Mouse (Mus musculus) thymus, adult 2 months (tissue): ENCODE results near the gene Exoc4. TPM values are rescaled to one million over a fixed set of nuclear protein-coding genes. Genes with fewer than 3 reads are reported as not detected.

Experiments used
- DNase-seq: peaks from one replicate; pipeline ENCODE4 v3.0.0; 2021
- H3K27ac ChIP-seq: fragments of 200-500 bp; 2 replicates; pipeline ENCODE4 v1.5.1; 2012; ENCODE audit warnings: low read length, control low read depth; ENCODE audit not compliant: control insufficient read depth, insufficient read depth
- H3K27me3 ChIP-seq: fragments of 200-500 bp; 2 replicates; pipeline ENCODE4 v1.6.1; 2012; ENCODE audit warnings: mild to moderate bottlenecking, low read length, moderate library complexity, mixed read lengths; ENCODE audit not compliant: control insufficient read depth, insufficient read depth
- H3K36me3 ChIP-seq: fragments of 200-500 bp; 2 replicates; pipeline ENCODE4 v1.6.1; 2012; ENCODE audit warnings: mild to moderate bottlenecking, low read length, moderate library complexity; ENCODE audit not compliant: control insufficient read depth, insufficient read depth
- H3K4me1 ChIP-seq: fragments of 200-500 bp; replicated peaks from 2 replicates; pipeline ENCODE4 v1.6.1; 2012; ENCODE audit warnings: low read length; ENCODE audit not compliant: control insufficient read depth, insufficient read depth
- H3K4me3 ChIP-seq: fragments of 200-500 bp; 2 replicates; pipeline ENCODE4 v1.5.1; 2012; ENCODE audit warnings: mild to moderate bottlenecking, low read length, control low read depth, moderate library complexity; ENCODE audit not compliant: control insufficient read depth, insufficient read depth
- CTCF ChIP-seq: fragments of 200-500 bp; IDR thresholded peaks from 2 replicates; pipeline ENCODE4 v1.5.1; 2012; ENCODE audit warnings: mild to moderate bottlenecking, control low read depth, low read length, moderate library complexity, borderline replicate concordance; ENCODE audit not compliant: control insufficient read depth, poor library complexity, insufficient read depth; ENCODE audit errors: extremely low read depth
- POLR2A ChIP-seq: fragments of 200-500 bp; IDR thresholded peaks from 2 replicates; pipeline ENCODE4 v1.6.1; 2012; ENCODE audit warnings: mild to moderate bottlenecking, low read length, control low read depth, moderate library complexity; ENCODE audit not compliant: control insufficient read depth, poor library complexity, insufficient read depth; ENCODE audit errors: extremely low read depth
- WGBS: fragments of 180-500 bp; shearing (Covaris S2); methylation state at CpG from one replicate; pipeline ENCODE4 v1.1.7; 2018; 5-methylcytosine and 5-hydroxymethylcytosine counted together
- polyA plus RNA-seq: library from polyadenylated mRNA; depleted of rRNA; stranded (reverse); fragments of >200 nt; gene quantifications from 2 replicates; pipeline ENCODE4 v1.2.3, GENCODE M21; 2012

The Exoc4 gene
- polyA plus RNA-seq, 1 experiment: 12.7 TPM

DNA sequence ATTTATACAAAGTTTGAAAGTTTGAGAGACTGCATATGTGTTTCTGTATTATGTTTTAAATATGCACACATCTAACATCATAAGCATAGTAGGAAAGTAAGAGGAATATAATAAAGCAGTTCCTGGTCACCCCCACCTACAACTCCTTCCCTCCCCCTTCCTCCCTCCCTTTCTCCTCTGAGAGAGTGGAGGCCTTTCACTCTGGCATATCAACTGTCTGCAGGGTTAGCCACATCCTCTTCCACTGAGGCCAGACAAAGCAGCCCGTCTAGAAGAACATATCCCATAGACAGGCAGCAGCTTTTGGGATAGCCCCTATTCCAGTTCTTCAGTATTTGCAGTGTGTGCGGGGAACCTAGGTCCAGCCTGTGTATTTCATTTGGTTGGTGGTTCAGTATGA lies 382.2 kb downstream of the Exoc4 start:
- DNase-seq: no peak
- H3K36me3 ChIP-seq: no peaks in the 10 kb centered on the region
- peaks cover 4% of the 10 kb centered on the region for H3K4me1 ChIP-seq
- 57% methylated on average over 2 of the region's 2 CpGs for WGBS
- no peak overlapping the region for H3K27ac ChIP-seq
- TF ChIP-seq CTCF: no peak
- H3K4me3 ChIP-seq: no peak overlapping the region
- H3K27me3 ChIP-seq: no peaks in the 10 kb centered on the region

GRCm38 (mm10) chr6:33637192-33637591 lies 388.3 kb downstream of the Exoc4 start:
- Histone ChIP-seq H3K4me1 (no peaks in the 10 kb centered on the region), H3K27ac (no peak overlapping the region), H3K4me3 (no peak overlapping the region), H3K27me3 (no peaks in the 10 kb centered on the region), H3K36me3 (no peaks in the 10 kb centered on the region)
- TF ChIP-seq POLR2A: no peak
- no peak for TF ChIP-seq CTCF
- WGBS: 93% methylated on average over 2 of the region's 2 CpGs
- DNase-seq: no peak

DNA sequence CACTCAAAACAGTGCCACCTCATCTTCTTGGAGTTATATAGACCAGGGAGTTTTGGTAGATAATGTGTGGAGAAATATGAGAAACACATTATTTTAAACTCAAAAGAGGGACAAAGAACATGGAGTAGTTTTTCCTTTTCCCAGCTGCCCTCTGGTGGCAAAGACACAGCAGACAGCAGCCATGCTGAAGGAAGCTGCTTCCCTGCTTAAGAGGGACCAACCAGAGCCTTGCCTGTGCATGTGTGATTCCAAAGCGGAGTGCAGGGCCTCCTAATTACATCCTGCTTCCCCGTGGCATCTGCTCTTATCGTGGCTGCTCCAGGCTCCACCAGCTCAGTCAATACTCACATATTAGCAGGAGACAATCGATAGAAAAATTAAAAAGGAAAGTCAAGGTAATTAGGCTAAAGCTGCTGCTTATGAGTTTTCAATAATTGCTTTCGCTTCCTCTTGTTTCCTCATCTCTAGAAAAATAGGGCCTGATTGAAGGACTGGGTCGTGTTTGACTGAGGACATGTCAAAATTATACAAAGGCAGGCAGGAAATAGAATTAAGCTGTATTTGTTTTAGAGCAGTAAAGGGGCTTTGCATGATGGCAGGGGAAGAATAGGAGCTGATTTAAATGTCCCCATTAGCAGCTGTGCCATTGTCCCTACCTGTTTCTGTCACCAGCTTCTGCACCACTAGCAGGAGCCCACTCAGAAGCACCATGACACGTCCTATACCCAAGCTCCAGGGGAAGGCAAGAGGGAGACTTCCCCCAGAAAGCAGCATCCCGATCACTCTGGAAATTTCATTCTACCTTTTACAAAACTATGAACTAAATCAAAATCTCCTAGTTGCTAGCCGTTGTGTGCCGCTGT lies 433.1 kb downstream of the Exoc4 start:
- 81% methylated on average over 10 of the region's 10 CpGs for WGBS
- no peak overlapping the region for H3K4me3 ChIP-seq
- H3K27me3 ChIP-seq: no peaks in the 10 kb centered on the region
- TF ChIP-seq CTCF: 0 out of 2 replicates have a peak, but pooled peaks have one; percentile 23
- no peak for TF ChIP-seq POLR2A
- peak overlapping the region; percentile 40 for H3K27ac ChIP-seq
- H3K4me1 ChIP-seq: peaks cover 12% of the 10 kb centered on the region
- peak; percentile 38 for DNase-seq
- no peaks in the 10 kb centered on the region for H3K36me3 ChIP-seq

DNA sequence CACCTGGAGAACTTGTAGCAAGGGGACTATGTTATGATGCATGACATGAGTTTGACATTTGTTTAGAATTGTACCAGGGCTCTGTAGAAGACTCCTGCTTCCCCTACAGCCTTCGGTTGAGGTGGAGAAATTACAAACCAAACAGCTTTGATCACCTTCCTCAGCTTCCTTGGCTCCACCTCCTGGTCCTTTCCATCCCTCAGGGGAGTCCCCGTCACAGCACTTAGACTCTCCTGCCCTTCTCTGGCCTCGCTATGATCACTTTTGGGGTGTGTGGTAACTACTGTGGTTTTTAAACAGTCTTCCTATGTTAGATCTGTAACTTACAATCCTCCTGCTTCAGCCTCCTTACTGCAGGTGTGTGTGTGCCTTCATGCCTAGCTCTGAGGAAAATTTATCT lies 434.6 kb downstream of the Exoc4 start:
- H3K4me3 ChIP-seq: no peak overlapping the region
- peak overlapping the region; percentile 75 for H3K27ac ChIP-seq
- WGBS: 4% methylated on average over 3 of the region's 3 CpGs
- H3K27me3 ChIP-seq: no peaks in the 10 kb centered on the region
- no peaks in the 10 kb centered on the region for H3K36me3 ChIP-seq
- peak; percentile 43 for DNase-seq
- TF ChIP-seq POLR2A (no peak), CTCF (no peak)
- peaks cover 12% of the 10 kb centered on the region for H3K4me1 ChIP-seq

DNA sequence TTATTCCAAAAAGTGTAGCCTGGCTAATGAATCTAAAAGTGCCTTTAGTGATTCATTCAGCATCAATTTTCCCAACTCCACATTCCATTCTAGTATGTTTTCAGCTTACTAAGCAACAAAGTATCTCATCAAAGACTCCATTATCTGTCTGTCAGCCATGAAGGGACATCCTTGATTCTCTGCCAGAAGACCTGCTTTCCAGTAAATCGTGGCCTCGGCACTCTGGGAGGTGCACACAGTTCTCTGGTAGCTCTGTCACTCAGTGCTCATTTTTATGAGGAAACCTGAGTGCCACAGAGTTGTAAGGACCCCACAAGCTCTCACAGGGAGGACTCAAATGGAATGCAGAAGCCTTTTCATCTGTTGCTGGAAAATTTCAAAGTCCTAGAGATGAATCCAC lies 436.4 kb downstream of the Exoc4 start:
- H3K36me3 ChIP-seq: no peaks in the 10 kb centered on the region
- WGBS: 93% methylated on average over 2 of the region's 2 CpGs
- H3K4me1 ChIP-seq: peaks cover 12% of the 10 kb centered on the region
- no peaks in the 10 kb centered on the region for H3K27me3 ChIP-seq
- DNase-seq: no peak
- no peak overlapping the region for H3K4me3 ChIP-seq
- no peak overlapping the region for H3K27ac ChIP-seq
- TF ChIP-seq CTCF (no peak), POLR2A (no peak)

DNA sequence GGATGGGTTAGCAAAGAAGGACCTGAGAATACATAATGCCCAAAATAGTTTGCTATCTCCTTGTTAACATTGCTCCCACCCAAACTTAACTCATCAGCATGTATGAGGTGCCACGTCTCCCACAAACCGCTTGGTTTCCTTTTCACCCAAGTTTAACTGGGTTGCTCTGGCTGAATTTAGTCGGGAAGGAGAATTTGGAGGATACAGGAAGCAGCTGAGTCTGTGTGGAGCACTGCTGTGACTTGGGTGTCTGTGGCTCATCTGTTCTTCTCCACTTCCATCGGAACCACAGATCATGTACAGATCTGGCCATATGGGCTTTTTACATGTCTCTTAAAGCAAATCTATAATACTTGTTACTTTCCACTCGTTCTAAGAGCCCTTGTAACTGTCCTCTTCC lies 441.7 kb downstream of the Exoc4 start:
- WGBS: 70% methylated on average over 5 of the region's 5 CpGs

DNA sequence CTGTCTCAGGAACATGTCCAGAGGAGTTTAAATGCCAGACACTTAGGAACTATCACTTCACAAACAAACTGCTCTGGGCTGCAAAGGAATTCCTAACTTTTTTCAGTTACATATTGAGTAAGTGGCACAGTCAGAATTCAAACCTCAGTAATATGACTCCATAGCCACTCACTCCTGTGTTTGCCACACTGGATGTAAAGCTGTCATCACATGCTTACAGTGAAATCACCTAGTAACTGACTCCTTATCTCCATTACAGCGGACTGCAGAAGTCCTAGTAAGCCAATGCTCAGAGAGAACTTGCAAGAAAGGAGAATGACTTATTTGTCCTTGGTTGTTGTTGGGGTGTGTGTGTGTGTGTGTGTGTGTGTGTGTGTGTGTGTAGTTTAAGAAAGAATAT lies 448.1 kb downstream of the Exoc4 start:
- Histone ChIP-seq H3K36me3 (no peaks in the 10 kb centered on the region), H3K27ac (no peak overlapping the region), H3K4me1 (peaks cover 7% of the 10 kb centered on the region), H3K27me3 (no peaks in the 10 kb centered on the region), H3K4me3 (no peak overlapping the region)
- TF ChIP-seq CTCF (no peak), POLR2A (no peak)
- 100% methylated on average over 1 of the region's 1 CpGs for WGBS
- DNase-seq: no peak

More for the DNA sequence above, 441.7 kb downstream of the Exoc4 start:
- H3K36me3 ChIP-seq: no peaks in the 10 kb centered on the region
- TF ChIP-seq POLR2A (no peak), CTCF (no peak)
- peaks cover 7% of the 10 kb centered on the region for H3K4me1 ChIP-seq
- no peak for DNase-seq
- no peak overlapping the region for H3K27ac ChIP-seq
- no peak overlapping the region for H3K4me3 ChIP-seq
- no peaks in the 10 kb centered on the region for H3K27me3 ChIP-seq
